Mouse (Mus musculus) heart, adult 8-10 months (tissue): ENCODE measurements around the gene Zfhx3. TPM values are rescaled to one million over a fixed set of nuclear protein-coding genes. Genes with fewer than 3 reads are reported as not detected.

Experiments used
- DNase-seq: peaks from one replicate; pipeline ENCODE4 v3.0.0; 2022; ENCODE audit warnings: low spot score
- total RNA-seq, 4 experiments: library from RNA; stranded (reverse); gene quantifications; 2 replicates each; pipeline ENCODE4 v1.2.4; 2022

The Zfhx3 gene
- total RNA-seq, 4 experiments from 2014 or later = 7.7 to 8.0 (median 7.8) TPM

- no peak for DNase-seq
These were observed 498.0 kb downstream of the Zfhx3 start for GRCm38 (mm10) chr8:108440476-108440875.

DNA sequence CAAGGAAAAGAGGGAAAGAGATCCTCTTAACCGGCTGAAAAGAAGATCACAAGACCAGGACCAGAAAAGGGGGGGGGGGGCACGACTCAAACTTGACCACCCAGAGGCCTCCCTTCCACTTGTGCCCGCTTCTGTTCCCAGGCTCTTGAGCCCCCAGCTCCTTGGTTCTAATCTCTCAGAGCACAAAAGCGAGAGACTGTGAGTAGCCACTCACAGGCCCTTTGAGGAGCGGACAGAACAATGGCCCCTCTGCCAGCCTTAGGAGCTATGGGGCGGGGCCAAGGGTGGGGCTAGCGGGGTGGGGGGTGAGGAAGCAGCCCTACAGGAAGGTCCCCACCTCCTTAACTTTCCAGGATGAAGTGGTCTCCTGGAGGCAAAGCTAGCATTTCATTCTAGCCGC is 508.4 kb downstream of the Zfhx3 start:
- no peak for DNase-seq

DNA sequence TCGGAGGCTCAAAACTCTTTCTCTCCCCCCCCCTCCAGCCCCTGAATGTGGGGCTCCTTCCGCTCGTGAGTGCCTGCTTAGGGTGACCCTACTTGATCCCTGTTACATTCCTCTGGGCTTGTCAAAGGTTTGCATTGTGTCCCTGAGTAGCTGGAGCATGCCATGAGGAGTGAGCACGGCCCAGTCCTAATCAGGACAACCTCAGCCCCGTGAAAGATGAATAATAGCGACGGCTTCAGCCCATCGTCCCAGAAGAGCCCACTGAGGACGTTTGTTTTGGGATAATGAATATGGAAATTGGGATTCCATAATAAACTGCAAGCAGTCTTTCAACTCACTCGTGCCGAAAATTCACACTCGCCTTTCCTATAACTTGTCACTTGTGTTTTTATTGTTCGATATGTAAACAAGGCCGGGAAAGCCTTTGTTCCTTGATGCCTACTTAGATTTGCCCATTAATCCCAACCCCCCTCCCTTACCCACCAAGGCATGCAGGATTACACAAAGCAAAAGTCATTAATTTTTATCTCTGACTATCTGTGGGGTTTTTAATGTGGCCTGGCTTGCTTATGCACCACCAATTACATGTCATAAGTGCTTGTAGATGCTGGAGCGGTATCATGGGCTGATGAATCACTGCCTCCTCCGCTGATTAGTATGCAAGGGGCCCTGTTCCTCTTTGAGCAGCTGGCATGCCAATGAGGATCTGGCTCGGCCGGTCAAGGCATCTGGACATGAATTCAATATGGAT is 512.3 kb downstream of the Zfhx3 start:
- no peak for DNase-seq

DNA sequence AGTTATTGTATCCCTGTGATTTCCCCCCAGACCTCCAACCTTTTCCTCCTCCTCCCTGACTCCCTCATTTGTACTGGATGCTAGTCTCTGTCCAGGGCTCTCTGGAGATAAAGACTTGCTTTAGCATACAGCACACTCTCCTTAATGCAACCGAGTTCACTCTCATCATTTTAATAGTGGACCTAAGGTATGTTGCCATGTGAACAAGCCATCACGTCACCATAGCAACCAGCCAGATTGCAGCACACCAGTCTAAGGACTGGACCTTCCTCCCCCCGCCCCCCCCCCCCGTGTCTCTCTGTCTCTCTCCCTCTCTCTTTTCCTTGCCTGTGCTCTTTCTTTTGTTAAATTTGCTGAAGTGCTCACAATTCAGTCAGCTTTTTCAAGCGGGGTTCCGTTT is 524.2 kb downstream of the Zfhx3 start:
- DNase-seq = no peak

DNA sequence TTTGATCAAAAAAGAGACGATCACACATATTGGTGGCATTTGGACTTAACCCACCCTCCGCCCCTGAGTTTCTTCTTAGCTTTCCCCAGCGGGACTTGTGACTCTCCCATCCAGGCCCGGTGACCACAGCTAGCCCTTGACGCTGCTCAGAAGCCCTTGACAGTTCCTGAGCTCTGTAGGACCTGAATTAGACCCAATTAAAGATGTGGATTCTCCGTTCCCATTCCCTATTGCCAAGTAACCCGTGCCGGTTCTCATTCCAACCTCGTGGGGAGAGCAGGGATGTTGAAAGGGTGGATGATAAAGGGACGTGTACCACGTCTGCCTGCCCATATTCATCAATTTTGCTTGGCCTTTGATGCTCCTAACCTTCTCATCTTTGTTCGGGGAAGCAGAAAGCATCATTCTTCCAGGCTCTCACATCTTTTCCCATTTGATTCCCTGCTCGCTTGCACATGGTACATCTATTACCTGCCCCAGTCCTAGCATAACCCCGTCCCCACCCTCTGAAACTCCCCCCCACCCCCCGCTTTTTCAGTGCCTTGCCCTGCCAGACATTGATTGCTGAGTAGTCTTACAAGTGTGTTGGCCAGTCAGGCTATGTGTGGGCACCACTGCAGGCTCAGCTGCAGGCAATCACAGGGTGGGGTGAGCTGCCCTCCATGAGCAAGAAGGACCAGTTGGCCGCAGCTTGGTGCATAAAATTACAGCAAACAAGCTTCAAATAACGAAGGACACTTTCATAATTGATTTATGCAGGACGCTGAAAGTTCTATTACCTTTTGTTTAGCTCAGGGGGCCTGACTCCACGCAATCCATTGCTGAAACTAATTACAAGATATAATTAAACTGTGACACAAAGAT is 525.0 kb downstream of the Zfhx3 start:
- DNase-seq = no peak

GRCm38 (mm10) chr8:108470269-108470668 is 527.8 kb downstream of the Zfhx3 start:
- DNase-seq = no peak

DNA sequence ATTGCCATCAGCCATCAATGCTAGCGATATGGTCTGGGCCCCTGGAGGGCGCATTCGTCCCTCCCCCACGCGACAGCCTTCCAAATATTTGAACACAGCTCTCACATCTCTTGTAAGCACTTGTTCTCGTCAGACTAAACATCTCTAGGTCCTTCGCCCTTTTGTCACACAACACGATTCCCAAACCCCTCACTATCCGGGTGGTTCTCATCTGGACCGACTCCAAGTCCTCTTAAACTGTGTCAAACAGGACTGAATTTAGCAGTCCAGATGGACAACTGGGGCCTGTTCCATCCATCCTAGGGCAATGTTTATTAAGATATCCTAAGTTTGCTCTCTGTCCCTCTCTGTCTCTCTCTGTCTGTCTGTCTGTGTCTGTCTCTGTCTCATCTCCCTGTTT is 532.1 kb downstream of the Zfhx3 start:
- no peak for DNase-seq

DNA sequence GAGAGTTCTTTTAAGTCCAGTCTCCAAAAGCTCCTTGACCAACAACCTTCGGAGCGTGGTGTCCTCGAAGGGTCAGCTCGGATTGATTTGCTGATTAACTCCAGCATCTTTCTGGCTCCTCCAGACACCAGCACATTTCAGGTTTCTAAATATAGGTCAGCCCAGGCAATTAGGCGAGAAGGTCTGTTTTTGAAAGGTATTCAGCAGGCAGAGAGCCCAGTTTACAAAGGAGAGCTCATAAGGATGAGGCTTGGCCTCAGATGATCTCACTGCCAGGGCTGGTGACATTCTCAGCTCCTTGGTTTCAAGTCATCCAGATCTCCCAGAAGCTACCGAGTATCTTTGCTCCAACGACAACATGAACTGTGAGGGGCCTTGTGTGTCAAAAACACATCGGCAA is 535.7 kb downstream of the Zfhx3 start:
- DNase-seq = no peak

DNA sequence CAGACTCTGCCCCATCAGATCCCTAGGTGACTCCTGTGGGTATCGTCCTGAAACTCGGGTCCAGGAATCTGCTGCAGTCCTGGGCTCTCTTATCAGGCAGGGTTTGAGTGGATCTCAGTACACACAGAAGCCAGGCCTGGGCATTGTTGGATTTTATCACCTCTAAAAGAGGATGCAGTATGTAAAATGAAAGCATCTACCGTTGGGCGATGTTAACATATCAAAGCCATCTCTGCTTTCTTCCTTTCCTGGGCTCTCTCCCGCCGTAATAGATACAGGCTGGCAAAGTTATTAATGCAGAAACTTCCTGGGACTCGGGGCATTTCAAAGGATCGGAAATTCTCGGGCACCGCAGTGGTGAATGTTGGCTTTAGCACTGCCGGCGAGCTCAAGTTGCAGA is 537.7 kb downstream of the Zfhx3 start:
- no peak for DNase-seq

DNA sequence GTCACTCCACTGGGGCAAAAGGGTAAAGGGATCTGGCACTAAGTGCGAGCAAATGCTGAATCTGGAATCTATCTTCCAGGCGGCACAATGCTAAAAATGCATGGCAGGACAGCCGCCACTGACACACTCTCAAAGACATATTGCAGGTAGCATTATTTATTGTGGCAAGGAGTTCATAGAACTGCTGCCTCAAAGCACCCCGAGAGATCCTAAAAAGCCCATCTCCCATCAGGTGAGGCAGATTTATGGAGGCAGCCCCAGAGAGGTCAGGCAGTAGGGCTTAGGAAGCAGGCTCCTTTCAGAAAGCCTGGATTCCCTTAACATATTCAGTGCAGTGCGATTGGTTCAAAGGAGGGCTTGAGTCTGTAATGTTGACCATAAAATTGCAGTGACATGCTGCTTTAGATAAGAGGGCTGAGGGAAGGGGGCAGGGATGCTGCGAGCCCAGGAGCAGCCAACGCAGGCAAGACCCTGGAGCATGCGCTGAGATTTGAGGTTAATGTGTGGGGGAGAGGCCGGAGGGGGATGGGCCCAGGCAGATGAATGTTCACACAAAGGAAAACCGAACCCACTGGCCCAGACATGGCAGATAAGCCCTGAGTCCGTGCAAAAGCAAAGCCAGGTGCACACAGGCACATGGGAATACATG is 538.8 kb downstream of the Zfhx3 start:
- no peak for DNase-seq

GRCm38 (mm10) chr8:108496101-108496500 is 553.7 kb downstream of the Zfhx3 start:
- DNase-seq = no peak

DNA sequence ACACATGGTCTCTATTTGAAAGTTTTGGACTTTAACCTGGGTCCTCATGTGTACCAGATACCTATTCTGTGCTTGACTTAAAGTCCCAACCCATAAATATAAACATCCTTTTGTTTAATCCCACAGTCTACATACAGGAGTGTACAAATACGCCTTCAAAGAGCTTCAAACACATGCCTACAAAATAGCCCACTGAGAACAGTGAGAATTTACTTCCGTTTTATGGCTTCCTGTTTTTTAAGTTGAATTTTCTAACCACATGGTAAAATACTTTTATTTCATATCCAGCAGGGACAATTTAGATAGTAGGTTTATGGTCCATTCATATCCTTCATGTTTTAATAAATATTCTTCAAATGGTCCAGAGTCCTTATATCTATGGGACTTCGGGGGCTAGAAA is 564.3 kb downstream of the Zfhx3 start:
- DNase-seq = no peak

DNA sequence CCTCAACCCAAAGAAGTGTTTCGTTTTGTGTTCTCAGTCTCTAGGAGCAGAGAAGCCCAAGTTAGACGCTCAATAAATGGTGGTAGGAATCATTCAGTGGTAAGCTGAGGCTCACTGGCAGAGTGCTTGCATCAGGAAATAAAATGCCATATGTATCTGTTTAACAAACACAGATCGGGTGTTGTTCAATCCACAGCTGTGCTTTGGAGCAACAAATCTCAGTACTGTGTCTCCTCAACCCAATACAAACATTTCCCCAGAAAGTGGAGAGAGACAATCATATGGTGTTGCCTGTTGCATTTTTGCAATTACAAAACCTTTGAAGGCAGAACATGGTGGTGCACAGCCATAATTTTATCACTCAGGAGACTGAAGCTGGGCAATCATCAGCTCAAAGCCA is 565.3 kb downstream of the Zfhx3 start:
- DNase-seq = no peak

DNA sequence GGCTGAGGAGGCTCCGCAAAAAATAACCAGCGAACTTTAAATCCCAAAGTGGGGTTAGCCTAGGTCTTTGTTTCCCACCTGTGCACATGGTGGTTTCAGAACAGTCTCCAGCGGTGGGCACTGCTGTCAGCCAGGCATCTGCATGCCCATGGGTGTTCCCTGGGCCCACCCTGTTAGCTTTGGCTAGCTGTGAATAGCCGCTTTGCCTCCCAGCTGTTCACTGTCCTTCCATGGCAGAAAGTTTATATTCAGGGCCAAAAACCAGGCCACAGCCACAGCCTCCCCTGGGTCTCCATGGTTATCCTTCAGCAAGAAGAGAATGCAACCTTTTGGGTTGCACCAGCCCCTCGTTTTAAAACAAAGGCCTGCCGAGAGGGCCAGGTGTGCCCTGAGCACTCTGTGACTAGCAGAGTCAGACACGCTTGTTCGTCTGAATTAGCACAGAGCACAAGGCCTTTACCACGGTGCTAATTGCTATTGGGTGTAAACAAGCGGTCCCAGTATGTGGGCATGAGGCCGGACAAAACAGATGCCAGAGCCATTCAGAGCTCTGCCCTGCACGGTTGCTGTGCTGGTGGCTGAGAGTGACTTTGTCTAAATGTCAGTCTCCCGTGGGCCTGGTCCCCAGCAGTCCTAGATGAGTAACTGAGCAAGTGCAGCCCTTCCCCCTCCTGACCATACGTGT is 568.3 kb downstream of the Zfhx3 start:
- no peak for DNase-seq

DNA sequence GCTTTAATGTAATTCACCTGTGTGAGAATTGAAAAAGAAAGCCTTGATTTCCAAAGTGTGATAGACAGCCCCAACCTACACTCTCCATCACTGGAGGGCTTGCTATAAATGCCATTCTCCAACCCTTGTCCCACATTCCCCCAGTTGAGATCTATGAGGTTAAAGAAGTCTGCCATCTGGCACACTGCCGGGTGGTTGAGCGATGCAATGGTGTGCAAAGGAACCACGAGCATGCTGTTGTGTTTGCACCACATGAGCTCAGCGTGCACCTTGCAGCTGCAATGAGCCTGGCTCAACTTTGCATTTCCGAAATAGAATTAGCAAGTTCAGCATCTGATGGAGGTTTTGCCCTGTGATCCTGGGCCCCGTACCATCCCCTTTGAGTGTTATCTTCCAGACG is 575.7 kb downstream of the Zfhx3 start:
- no peak for DNase-seq

DNA sequence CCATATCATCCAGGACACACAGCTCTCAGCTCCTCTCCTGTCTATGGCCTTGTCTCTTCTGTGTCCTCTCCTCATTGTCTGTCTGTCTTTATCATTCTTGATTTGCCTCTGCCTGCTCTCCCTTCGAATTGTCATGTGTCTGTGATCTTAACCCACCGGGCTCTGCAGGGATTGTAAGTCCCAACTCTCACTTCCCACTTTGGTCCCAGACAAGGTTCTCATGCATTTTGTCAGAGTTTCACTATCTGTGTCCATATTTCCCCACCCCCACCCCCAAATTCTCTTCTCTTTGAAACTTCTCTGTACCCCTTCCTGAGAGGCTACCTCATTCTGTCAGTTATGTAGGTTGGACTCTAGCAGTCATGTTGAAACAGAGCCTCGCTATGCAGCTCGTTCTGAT is 579.6 kb downstream of the Zfhx3 start:
- no peak for DNase-seq

DNA sequence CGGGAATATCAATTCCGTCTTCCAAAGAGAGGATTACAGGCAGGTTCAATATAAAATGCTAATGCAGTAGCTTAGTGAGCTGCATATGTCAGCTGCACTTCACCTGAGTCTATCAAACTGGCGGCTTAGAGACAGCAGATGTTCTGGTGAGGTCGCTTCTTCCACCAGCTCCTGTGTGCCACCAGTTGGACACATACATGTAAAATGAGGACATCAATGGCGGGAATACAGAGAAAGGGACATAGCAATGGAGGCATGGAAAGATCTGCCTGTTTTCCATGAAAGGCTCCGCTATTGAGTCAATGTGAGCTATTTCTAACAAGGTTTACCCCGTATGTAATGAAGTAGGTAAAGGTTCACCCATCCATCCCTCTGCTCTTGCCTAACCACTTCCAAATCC is 587.0 kb downstream of the Zfhx3 start:
- DNase-seq = no peak

- no peak for DNase-seq
These were observed 592.9 kb downstream of the Zfhx3 start for GRCm38 (mm10) chr8:108535121-108535876.

- no peak for DNase-seq
These were observed 593.7 kb downstream of the Zfhx3 start for GRCm38 (mm10) chr8:108536186-108536585.

DNA sequence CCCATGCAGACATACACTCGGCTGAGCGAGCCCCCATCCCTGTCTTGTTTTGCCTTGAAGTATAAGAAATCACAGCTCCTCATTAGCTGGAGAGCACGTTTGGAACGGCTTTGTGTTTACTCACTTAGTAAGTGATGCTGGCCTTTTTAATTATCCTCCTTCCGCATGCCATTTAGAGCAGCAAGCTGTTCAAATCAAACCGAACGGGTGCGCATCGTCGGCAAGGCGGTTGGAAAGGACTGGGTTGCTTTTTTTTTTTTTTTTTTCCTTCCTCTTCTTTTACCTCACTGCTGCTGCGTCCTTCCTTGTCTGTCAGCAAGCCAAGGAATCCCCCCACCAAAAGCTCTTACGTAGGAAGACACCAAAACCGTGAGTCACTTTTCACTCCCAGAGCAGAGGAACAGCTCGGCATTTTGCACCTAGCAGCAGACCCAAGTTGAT is 594.5 kb downstream of the Zfhx3 start:
- DNase-seq = no peak
